In the genomic region with DNA sequence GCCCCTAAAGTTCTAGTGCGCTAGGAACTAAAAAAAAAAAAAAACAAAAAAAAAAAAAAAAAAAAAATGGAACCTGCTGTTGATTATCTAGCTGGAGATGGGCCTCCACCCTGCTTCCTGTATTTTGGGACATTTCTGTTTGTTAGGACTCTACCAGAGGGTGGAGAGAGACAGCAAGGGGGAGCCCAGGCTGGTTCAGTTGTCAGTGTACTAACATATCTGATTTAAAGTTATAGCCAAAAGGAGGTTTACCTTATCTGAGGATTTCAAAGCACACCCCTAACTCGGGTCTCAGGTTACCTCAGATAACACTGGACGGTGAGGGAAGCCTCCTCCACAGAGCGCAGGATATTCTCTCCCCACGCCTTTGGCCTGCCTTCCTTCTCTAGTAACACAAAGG, we compare ENCODE assay signal across 1 mouse cellular context.
TF ChIP-seq lines count a peak whose summit lies in the region.

No protein-coding gene starts in this region.

TF ChIP-seq in MEL, 35 proteins besides CTCF, POLR2A, EP300 and RAD21 (continued from another document):
- no peak for TF ChIP-seq POLR2AphosphoS5 (IDR thresholded peaks at IDR 0.05; ENCODE audit: borderline replicate concordance, low read depth, low read length)
- peak; percentile 68; the same call in 1 of the 2 replicates for TF ChIP-seq ELF1 (IDR thresholded peaks at IDR 0.05; ENCODE audit: low read depth, low read length)
- 0 out of 2 replicates have a peak, but pooled peaks have one; percentile 51 for TF ChIP-seq BHLHE40 (IDR thresholded peaks at IDR 0.05; ENCODE audit: borderline replicate concordance, low read depth, low read length)
- 0 out of 2 replicates have a peak, but pooled peaks have one; percentile 47 for TF ChIP-seq MYC (IDR thresholded peaks at IDR 0.05; ENCODE audit: low read depth, low read length)
- peak; percentile 48; the same call in 1 of the 2 replicates for TF ChIP-seq MAFK (IDR thresholded peaks at IDR 0.05; ENCODE audit: borderline replicate concordance, low read depth, low read length)
- peak; percentile 40; the same call in 1 of the 2 replicates for TF ChIP-seq HCFC1 (IDR thresholded peaks at IDR 0.05; ENCODE audit: low read depth, low read length)
- TF ChIP-seq ETS1 (IDR thresholded peaks at IDR 0.05; ENCODE audit: low read depth, low read length), result peak; percentile 75
- TF ChIP-seq SIN3A (IDR thresholded peaks at IDR 0.05; ENCODE audit: low read length), result peak; percentile 89
- TF ChIP-seq SMC3 (IDR thresholded peaks at IDR 0.05; ENCODE audit: low read depth, low read length), result no peak
- TF ChIP-seq GATA1 (IDR thresholded peaks at IDR 0.05; ENCODE audit: low read depth, low read length), result peak; percentile 84
- TF ChIP-seq ZC3H11A (IDR thresholded peaks at IDR 0.05; ENCODE audit: low read depth, low read length), result no peak
- no peak for TF ChIP-seq UBTF (IDR thresholded peaks at IDR 0.05; ENCODE audit: borderline replicate concordance, insufficient read depth, low read depth, low read length)
TF ChIP-seq in MEL: peak in this region for 15.
